Mouse (Mus musculus) liver, adult (tissue): Measurements from ENCODE around the gene Hic2.

Source experiments
- GATA4 ChIP-seq: IDR thresholded peaks from 2 replicates; pipeline ENCODE4 v1.6.1; 2014; ENCODE audit warnings: mild to moderate bottlenecking, low read length; ENCODE audit not compliant: insufficient replicate concordance

Hic2 gene

DNA sequence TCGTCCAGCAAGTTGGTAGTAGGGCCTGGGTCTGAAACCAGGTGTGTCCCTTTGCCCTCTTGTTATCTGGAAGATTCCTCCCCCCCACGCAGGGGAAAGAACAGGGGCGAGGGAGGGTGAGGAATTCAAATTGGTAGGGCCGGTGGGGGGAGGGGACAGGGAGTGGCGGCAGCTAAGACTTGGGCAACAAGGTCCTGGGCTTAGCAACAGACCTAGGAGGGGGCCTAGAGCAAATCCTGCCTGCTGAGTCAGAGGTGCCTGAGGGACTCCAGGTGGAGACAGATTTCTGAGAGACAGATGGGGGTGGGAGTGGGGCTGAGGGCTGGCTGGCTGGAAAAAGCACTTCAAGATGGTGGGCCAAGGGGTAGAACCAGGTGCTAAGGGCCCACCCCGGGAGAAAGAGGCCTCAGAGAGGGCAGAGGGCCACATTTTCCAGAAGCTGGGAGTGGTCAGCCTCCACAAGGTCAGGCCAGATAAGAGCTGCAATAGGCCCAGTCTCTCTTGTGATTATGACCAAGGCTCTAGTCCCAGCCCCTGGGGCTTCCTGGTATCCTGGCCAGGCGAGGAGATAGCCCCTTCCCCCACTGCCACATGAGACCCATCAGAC is 13.1 kb upstream of the Hic2 start:
- no peak for TF ChIP-seq GATA4

DNA sequence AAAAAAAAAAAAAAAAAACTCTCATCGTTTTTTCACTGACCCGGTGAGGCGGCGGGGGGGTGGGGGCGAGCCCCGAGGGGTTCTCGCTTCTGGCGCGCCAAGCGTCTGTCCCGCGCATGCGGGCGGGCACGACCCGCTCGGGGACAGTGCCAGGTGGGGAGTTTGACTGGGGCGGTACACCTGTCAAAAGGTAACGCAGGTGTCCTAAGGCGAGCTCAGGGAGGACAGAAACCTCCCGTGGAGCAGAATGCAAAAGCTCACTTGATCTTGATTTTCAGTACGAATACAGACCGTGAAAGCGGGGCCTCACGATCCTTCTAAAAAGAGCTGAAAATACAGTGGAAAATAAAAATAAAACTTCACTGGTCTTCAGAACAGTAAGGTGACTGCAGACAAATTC is 11.2 kb upstream of the Hic2 start:
- TF ChIP-seq GATA4 = no peak

DNA sequence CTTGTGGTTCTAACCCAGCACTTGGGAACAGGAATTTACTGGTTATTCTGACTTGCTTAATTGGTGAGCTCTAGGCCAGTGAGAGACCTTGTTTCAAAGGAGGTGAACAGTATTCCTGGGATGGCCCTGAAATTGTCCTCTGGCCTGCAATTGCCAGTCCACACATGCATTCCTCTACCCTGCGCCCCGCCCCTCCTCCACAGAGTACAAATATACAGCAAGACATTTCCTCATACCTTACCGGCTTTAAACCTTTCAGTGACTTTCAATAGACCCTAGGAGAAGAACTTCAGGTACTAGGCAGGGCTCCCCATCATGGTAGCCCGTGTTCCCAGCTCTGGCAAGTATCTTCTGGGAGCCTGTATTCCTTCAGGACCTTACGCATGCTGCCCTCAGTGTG is 7.8 kb upstream of the Hic2 start:
- no peak for TF ChIP-seq GATA4

DNA sequence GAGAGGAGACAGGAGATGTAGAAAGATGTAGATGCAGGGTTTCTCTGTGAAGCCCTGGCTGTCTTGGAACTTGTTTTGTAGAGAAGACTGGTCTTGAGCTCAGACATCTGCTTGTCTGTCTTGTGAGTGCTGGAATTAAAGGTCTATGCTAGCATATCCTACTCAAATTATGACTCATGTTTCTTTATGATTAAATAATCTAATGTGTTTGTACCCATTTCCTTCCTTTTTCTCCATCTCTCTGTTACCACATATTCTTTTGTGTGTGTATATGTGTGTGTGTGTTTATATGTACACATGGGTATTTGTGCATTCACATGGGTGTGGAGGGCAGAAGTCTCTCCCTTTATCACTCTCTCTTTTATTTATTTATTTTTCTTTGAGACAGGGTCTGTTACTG is 6.9 kb upstream of the Hic2 start:
- TF ChIP-seq GATA4 = no peak

DNA sequence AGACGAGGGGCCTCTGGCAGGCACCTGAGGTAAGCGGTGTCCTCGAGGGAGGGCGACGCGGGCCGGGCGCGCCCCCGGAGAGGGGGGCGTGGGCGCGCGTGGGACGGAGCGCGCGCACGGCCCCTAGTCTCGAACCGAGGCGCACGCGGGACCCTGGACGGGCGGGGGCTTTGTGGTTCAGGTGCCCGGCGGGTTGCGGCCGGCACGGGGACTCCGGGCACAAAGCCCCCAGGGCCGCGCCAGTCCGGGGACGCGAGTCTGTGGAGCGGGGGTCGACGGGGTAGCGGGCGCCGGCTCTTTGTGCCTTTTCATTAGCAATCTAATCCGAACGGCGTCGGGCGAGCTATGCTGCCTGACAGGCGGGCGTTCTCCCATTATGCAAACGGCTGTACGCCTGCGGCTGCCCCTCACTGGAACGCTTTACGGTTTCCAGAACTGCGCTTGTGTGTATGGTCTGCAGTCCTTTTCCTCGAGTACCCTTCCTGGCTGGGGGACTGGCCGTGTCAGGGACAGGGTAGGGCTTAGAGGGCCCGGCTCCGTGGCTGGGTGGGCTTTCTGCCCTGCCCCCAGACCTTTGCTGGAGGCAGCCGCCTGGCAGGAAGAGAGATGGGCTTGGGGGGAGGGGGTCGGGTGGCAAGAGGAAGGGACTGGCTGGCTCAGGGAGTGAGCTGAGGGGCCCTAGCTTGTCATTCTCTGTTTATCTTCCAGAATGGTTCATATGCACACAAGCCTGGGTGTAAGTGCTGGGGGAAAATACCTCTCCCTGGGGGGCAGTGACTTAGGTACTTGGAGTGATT is 528 bp downstream of the Hic2 start:
- no peak for TF ChIP-seq GATA4

DNA sequence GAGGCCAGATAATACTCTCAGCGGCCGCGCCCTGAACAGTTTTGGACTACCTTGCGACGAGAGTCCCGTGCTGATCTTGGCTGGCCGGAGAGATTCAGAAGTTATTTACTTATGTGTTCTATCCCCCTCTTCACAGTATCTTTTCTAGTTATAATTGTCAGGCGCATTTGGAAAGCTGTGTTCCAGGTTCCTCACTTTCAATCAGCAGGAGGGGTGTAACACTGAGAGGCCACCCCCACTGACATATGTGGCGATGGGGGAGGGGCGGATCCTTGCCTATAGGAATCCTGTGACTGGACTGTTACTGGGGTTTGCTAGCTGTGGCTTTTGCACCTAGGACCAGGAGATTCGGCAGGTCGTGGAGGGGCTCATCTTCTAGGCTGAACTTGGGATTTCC is 1.1 kb downstream of the Hic2 start:
- TF ChIP-seq GATA4 = no peak

DNA sequence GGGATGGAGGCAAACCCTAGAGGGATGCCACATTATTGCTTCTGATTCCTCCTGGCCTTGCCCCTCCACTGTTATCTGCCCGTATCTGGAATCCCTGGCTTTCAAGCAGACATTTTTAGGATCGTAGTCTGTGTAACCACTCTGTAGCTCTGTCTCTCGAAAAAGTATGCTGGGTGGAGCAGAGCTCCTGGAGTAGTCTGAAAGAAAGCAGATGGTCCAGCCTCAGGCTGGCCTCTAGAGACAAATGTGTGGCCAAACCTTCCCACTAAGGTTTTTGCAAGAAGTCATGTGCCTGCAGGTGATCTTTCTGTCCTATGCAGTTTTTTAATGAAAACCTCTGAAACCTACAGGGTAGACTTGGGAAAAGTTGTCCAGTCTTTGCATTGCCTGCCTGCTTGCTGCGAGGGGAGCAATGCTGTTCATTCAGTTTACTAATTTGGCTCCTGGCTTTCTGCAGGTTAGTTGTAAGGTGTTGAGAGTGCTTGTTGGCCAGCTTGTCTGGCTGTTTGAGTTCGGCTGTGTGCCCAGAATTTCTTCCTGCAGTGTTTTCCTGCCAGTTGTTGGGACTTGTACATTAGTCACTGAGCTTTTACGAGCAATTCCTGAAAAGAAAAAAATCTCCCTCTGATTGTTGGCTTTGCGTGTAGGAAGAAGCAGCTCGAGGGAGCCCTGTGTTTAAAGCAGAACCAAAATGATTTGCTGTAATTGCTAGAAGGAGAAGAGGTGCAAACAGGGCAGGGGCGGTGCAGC is 1.7 kb downstream of the Hic2 start:
- no peak for TF ChIP-seq GATA4

DNA sequence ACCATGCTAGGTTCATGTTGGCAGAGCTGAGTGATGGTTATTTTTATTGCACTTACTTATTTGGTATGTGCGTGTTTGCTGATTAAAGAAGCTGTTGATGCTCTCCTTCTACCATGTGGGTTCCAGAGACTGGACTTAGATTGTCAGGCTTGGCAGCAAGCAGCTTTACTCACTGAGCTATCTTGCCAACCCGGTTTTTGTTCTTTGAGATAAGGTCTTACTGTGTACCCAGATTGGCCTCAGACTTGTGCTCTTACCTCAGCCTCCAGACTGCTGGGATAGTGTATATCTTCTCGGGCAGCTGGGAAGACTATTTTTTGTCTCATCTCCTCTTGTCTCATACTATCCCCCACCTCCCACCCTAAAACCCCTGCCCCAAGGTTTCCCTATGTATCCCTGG is 4.3 kb downstream of the Hic2 start:
- no peak for TF ChIP-seq GATA4

DNA sequence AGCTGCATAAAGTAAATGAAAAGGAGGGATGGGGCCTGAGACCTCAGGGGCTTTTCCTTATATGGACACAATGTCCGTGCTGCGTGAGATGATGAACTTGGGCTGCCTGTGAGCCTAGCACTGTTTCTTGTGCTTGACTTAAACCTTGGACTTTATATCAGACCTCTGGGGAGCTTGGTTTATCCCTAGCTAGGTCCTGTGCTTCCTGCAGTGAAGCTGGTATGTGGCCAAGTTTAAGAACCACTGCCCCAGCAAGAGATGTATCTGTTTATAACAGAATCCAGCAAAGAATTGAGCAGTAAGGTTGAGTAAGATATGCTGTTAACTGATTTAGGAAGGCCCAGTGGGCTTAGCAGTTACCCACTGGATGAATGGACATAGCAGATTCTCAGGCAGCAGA is 6.0 kb downstream of the Hic2 start:
- TF ChIP-seq GATA4 = no peak

DNA sequence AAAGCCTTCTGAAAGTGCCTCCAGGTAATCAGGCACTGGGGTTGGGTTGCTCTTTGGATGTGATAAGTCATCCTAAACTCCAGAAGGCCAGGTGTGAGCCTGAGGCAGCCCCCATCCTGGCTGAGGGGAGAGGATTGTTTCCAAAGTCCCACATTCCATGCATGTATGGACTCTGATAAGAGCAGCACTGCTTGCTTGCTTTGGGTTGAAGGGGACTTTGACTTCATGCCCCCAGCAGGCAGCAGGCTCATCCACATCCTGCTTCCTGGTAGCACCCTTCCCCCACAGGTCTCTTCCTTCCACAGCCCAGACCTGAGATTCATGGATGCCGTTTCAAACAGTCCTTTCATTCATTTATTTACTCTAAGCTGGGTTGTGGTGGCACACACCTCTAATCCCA is 10.4 kb downstream of the Hic2 start:
- no peak for TF ChIP-seq GATA4

DNA sequence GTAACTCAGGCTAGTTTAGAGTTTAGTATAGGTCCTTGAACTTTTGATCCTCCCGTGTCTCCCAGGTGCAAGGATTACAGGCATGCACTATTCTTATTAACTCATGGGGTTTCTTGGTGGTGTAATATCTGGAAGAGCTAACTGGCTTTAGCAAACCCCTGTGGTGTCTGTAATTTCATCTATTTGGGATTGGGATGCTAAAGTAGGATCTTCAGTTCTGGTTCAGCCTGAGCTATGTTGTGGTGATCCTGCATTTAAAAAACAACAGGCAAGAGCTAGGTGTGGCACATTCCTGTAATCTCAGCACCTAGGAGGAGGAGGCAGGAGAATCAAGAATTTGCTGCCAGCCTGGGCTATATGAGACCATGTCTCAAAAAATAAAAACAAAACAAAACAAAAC is 11.6 kb downstream of the Hic2 start:
- no peak for TF ChIP-seq GATA4

DNA sequence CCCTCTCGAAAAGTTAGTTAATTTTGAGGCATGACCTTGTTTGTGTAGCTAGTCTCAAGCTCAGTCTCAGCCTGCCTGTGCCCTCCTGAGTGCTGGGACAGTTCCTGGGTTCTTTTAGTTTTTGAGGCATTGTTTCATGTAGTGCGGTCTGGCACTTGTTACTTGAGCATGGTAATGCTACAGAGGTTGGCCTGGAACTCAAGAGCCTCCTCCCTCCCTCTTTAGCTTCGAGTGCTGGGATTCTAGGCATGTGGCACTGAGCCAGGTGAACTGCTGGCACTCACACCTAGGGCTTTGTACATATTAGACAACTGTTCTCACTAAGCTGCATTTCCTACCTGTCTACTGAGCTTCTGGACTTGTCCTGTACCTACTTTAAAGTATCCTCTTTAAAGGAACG is 14.4 kb downstream of the Hic2 start:
- TF ChIP-seq GATA4 = no peak

DNA sequence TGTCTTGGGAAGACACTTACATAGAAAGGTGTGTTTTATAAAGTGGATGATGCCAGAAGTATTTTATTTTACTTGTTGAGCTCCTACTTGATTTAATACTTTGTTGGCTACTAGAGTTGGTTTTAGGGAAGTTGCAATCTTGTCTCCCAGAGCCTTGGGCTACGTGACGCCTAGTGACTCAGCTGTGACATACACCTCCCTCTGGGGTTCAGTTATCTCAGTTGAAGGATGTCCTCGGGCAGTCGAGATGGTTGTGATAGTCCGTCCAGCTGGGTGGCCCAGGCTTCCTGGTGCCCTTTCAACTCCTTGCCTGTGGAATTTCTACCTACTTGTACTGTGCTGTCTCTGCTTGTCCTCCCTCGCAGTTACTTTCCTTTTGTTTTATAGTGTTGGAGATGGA is 15.8 kb downstream of the Hic2 start:
- TF ChIP-seq GATA4 = no peak

DNA sequence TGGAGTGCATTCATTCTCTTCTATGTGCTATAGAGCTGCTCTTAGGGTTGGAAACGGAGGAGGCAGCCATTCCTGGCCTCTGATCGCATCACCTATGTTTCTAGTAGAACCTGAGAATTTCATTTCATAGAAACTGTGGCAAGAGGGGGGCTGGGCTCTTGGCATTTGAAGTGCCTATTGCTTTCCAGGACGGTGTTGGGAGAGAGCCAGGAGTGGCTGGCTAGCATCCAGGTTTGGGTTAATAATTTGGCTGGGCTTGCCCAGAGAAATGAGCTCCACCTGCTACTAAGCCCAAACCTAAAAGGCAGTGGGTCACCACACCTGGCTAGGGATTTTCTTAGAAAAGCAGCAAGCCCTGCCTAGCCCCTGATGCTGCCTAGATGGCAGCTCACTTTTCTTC is 18.2 kb downstream of the Hic2 start:
- TF ChIP-seq GATA4 = no peak

DNA sequence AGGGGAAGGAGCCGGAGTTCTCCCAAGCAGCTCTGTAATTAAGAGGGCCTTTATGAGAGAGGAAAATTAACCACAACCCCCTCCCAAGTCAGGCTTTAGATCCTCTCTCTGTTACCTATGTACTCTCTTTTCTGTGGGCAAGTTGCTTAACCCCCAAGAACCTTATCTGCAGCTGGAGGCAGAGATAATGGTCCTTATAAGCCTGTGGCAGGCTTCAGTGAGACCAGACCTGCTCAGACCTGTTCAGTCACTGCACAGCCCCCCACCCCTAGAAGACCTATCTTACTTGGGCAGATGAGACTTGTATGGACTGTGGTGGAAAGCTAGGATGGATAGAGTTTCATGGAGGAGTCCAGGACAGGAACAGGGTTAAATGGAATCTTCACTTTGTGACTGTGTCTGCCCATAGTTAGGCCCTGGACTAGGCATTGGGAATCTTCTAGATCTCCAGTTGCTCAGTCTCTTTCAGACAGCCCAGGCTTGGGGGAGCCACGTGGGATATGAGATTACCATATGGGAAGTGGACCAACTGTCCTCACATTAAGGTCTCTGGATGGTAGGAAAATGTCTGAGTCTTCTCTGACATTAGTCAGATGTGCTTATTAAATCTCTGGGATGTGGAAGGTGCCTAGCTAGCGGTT is 18.8 kb downstream of the Hic2 start:
- TF ChIP-seq GATA4 = no peak

DNA sequence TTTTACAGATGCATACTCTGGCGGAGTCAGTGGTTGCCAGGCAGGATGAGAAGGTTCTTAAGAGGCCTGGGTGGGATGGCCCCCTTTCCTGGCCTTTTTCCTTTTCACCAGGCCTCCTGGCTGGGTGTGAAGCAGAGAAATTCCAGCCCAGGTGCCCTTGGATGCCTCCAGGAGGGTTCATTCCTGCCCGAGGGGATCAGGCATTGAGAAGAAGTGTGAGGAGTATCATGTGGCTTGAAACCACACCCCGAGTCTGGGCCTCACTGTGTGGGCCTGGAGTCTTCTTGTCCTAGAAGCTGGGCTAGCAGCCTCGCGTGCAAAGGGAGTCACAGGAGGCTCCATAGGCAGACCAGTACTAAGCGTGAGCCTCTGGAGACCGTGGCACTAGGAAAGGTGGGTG is 19.5 kb downstream of the Hic2 start:
- TF ChIP-seq GATA4 = no peak

DNA sequence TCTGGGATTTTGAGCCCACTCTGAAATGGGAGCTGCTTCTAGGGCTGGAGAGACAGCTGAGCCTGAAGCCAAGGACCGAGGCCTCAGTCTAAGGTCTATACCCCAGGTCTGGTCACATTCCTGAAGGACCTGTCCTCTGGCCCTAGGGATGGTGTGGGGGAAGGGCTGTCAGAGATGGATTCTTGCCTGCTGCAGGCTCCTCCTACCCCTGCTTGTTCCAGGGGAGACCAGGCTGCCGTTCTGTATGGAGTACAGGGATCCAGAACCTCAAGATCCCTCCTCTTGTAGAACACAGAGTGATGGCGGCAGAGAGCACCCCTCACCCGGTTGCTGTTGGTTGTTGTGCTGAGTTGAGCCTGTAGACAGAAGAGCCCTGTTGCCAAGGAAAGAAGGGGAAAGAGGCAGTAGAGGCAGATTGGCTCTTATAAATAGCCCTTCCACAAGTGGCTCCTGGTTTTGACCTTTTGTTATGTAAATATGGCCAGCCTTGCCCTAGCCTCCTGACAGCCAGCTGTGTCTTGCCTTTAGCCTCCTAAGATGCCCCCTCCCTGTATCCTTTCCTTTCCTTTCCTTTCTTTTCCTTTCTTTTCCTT is 20.7 kb downstream of the Hic2 start:
- TF ChIP-seq GATA4 = no peak
